Mouse (Mus musculus) bone marrow, adult 2 months (tissue): Measurements from ENCODE around the gene 1700067P10Rik.

Experiments used
- CTCF ChIP-seq: fragments of 200-500 bp; IDR thresholded peaks from 2 replicates; pipeline ENCODE4 v1.5.1; 2011; ENCODE audit warnings: low read length, control low read depth; ENCODE audit not compliant: control insufficient read depth, insufficient read depth
- POLR2A ChIP-seq: fragments of 200-500 bp; IDR thresholded peaks from 2 replicates; pipeline ENCODE4 v1.6.1; 2011; ENCODE audit warnings: low read depth, mild to moderate bottlenecking, control low read depth, low read length, borderline replicate concordance; ENCODE audit not compliant: control insufficient read depth

DNA sequence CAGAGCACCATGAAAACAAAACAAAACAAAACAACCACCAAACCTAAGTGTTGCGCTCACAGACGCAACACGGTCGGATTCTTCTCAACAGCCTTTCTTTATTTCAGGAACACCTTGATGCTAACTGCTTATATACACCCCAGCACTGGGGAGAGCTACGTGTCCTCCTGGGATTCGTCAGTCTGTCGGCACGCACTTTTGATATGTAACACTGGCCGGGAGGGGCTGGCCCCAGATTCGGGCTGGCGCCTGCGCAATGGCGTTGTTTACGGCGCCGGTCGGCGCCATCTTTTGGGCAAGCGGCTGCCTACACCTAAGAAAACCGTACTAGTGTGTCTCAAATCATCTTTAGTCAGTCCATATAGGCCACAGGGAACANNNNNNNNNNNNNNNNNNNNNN lies 31.3 kb downstream of the 1700067P10Rik start:
- no peak for TF ChIP-seq CTCF
- no peak for TF ChIP-seq POLR2A
